Mouse (Mus musculus): ENCODE data around the gene Kdm2b. TPM values are rescaled to one million over a fixed set of nuclear protein-coding genes. Genes with fewer than 3 reads are reported as not detected.

The Kdm2b gene
- total and polyA plus RNA-seq, 3 experiments, result 29.2 to 48.9 TPM; not detected in 1

DNA sequence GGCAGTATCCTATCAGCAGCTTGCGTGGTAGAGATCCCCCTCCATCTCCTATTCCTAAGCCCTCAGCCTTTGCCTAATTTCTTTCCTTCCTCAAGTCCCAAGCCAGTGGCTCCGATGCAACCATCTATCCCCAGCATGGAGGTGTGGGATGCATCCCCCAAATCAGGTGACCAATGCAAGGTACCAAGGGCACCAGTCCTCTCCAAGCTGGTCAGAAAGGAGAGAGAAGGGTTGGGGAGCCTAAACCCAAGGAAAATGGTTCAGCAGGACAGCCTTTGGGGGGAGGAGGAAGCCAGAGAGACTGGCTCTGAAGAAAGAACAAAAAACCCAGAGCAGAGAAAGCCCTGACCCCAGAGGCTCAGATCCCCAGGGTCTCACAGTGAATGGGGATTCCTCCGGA, 4.3 kb downstream of the Kdm2b start:
- DNase-seq (ENCODE audit: low read depth, low spot score), result no peak
- no peak overlapping the region for H3K9ac ChIP-seq (ENCODE audit: control insufficient read depth, low read depth, low read length, poor library complexity, severe bottlenecking)
- H3K27me3 ChIP-seq (ENCODE audit: control insufficient read depth in 1 of 2, insufficient read depth in 2 of 2, low read length in 2 of 2), result no peaks in the 10 kb centered on the region
- peaks cover 2% of the 10 kb centered on the region; the same call in 1 of the 2 replicates for H3K79me2 ChIP-seq (ENCODE audit: control insufficient read depth, insufficient read depth, low read length, poor library complexity)
- H3K36me3 ChIP-seq (ENCODE audit: control insufficient read depth in 1 of 2, insufficient read depth in 2 of 2, low read length in 2 of 2), result peaks cover 0 to 5% of the 10 kb centered on the region in 2 experiments; a peak in 2 of 4 replicates
- no peaks in the 10 kb centered on the region for H3K9me3 ChIP-seq (replicated peaks; ENCODE audit: insufficient read depth, low read length)
- no peak for TF ChIP-seq KAT2A (conservative IDR thresholded peaks at IDR 0.05; ENCODE audit: low read depth, low read length)
- TF ChIP-seq UBTF (IDR thresholded peaks at IDR 0.05; ENCODE audit: borderline replicate concordance, insufficient read depth, low read depth, low read length), result no peak
- no peak for TF ChIP-seq ZNF384 (IDR thresholded peaks at IDR 0.05; ENCODE audit: low read depth, low read length)
- no peak for TF ChIP-seq SMC3 (IDR thresholded peaks at IDR 0.05; ENCODE audit: low read depth, low read length)
- no peak overlapping the region for H3K27ac ChIP-seq (ENCODE audit: control insufficient read depth, low read depth, low read length)
- peaks cover 5% of the 10 kb centered on the region in 2 experiments; a peak in 3 of 4 replicates for H3K4me1 ChIP-seq (ENCODE audit: control insufficient read depth in 1 of 2, insufficient read depth in 2 of 2, low read length in 2 of 2)
- H3K4me3 ChIP-seq (ENCODE audit: control insufficient read depth in 1 of 2, insufficient read depth in 1 of 2, low read depth in 2 of 2, low read length in 2 of 2), result no peak overlapping the region

- no peak for DNase-seq (ENCODE audit: low read depth, low spot score)
- Histone ChIP-seq H3K4me1 (ENCODE audit: control insufficient read depth in 1 of 2, insufficient read depth in 2 of 2, low read length in 2 of 2) (no peaks in the 10 kb centered on the region; a peak in 1 of 4 replicates), H3K4me3 (ENCODE audit: control insufficient read depth in 1 of 2, insufficient read depth in 1 of 2, low read depth in 2 of 2, low read length in 2 of 2) (no peak overlapping the region), H3K9ac (ENCODE audit: control insufficient read depth, low read depth, low read length, poor library complexity, severe bottlenecking) (no peak overlapping the region), H3K36me3 (ENCODE audit: control insufficient read depth in 1 of 2, insufficient read depth in 2 of 2, low read length in 2 of 2) (no peaks in the 10 kb centered on the region), H3K27me3 (ENCODE audit: control insufficient read depth in 1 of 2, insufficient read depth in 2 of 2, low read length in 2 of 2) (no peaks in the 10 kb centered on the region), H3K9me3 (replicated peaks; ENCODE audit: insufficient read depth, low read length) (no peaks in the 10 kb centered on the region), H3K27ac (ENCODE audit: control insufficient read depth, low read depth, low read length) (no peak overlapping the region), H3K79me2 (ENCODE audit: control insufficient read depth, insufficient read depth, low read length, poor library complexity) (peaks cover 2% of the 10 kb centered on the region; the same call in 1 of the 2 replicates)
- TF ChIP-seq TBP (IDR thresholded peaks at IDR 0.05; ENCODE audit: low read depth, low read length) (no peak), UBTF (IDR thresholded peaks at IDR 0.05; ENCODE audit: borderline replicate concordance, insufficient read depth, low read depth, low read length) (no peak), KAT2A (conservative IDR thresholded peaks at IDR 0.05; ENCODE audit: low read depth, low read length) (no peak), TAL1 (IDR thresholded peaks at IDR 0.05; ENCODE audit: low read length) (no peak), MXI1 (IDR thresholded peaks at IDR 0.05; ENCODE audit: low read depth, low read length) (no peak), MAFK (IDR thresholded peaks at IDR 0.05; ENCODE audit: borderline replicate concordance, low read depth, low read length) (no peak), HCFC1 (IDR thresholded peaks at IDR 0.05; ENCODE audit: low read depth, low read length) (no peak), CHD1 (IDR thresholded peaks at IDR 0.05; ENCODE audit: low read depth, low read length) (no peak), MEF2A (IDR thresholded peaks at IDR 0.05; ENCODE audit: extremely low read depth, insufficient replicate concordance, low read depth, low read length, poor library complexity, severe bottlenecking) (no peak)
These were observed 5.1 kb downstream of the Kdm2b start for GRCm38 (mm10) chr5:122984483-122984882.

GRCm38 (mm10) chr5:122978970-122979369, 10.7 kb downstream of the Kdm2b start:
- no peaks in the 10 kb centered on the region for H3K27me3 ChIP-seq (ENCODE audit: control insufficient read depth in 1 of 2, insufficient read depth in 2 of 2, low read length in 2 of 2)
- no peak for DNase-seq (ENCODE audit: low read depth, low spot score)
- H3K4me1 ChIP-seq (ENCODE audit: control insufficient read depth in 1 of 2, insufficient read depth in 2 of 2, low read length in 2 of 2), result peaks cover 0 to 10% of the 10 kb centered on the region in 2 experiments; a peak in 3 of 4 replicates
- no peak overlapping the region for H3K4me3 ChIP-seq (ENCODE audit: control insufficient read depth in 1 of 2, insufficient read depth in 1 of 2, low read depth in 2 of 2, low read length in 2 of 2)
- H3K79me2 ChIP-seq (ENCODE audit: control insufficient read depth, insufficient read depth, low read length, poor library complexity), result no peaks in the 10 kb centered on the region
- TF ChIP-seq ETS1 (IDR thresholded peaks at IDR 0.05; ENCODE audit: low read depth, low read length) (0 out of 2 replicates have a peak, but pooled peaks have one; percentile 18), ZKSCAN1 (IDR thresholded peaks at IDR 0.05; ENCODE audit: low read depth, low read length) (no peak), EP300 (IDR thresholded peaks at IDR 0.05; ENCODE audit: low read depth in 1 of 2, low read length in 2 of 2) (peak in 1 of 2 experiments; percentile 32; a peak in 1 of 4 replicates), GATA1 (IDR thresholded peaks at IDR 0.05; ENCODE audit: low read depth, low read length) (peak; percentile 65)
- H3K36me3 ChIP-seq (ENCODE audit: control insufficient read depth in 1 of 2, insufficient read depth in 2 of 2, low read length in 2 of 2), result peaks cover 0 to 8% of the 10 kb centered on the region in 2 experiments; a peak in 2 of 4 replicates
- H3K9me3 ChIP-seq (replicated peaks; ENCODE audit: insufficient read depth, low read length), result no peaks in the 10 kb centered on the region
- H3K27ac ChIP-seq (ENCODE audit: control insufficient read depth, low read depth, low read length), result no peak overlapping the region
- H3K9ac ChIP-seq (ENCODE audit: control insufficient read depth, low read depth, low read length, poor library complexity, severe bottlenecking), result no peak overlapping the region

Data from MEL (cell line).